ENCODE assay signal across 28 mouse cellular contexts in genomic region chr6:86095518-86095917, GRCm38 (mm10).
DNase-seq lines count a peak whose midpoint lies in the region; ATAC-seq and TF ChIP-seq lines count a peak whose summit lies in the region.
"Had no signal": no experiment of that assay in that cellular context is flagged by ENCODE, and none has a peak within 500 bp of the region (broad histone marks: within the 10 kb centered on the region; RNA-seq: fewer than 3 reads in every experiment).

No protein-coding gene starts in this region.

- H3K9ac ChIP-seq in MEL (ENCODE audit: control insufficient read depth, low read depth, low read length, poor library complexity, severe bottlenecking), result peak overlapping the region; percentile 21
- H3K9ac ChIP-seq: embryonic facial prominence, embryonic 15.5 days; forebrain, embryonic 13.5 days; hindbrain, embryonic 14.5 days; limb, embryonic 15.5 days had no signal

- H3K9me3 ChIP-seq in MEL (replicated peaks; ENCODE audit: insufficient read depth, low read length), result no peaks in the 10 kb centered on the region
- H3K9me3 ChIP-seq: embryonic facial prominence, embryonic 10.5 days; embryonic facial prominence, embryonic 15.5 days; forebrain, embryonic 13.5 days; limb, embryonic 10.5 days; limb, embryonic 15.5 days had no signal

- H3K4me1 ChIP-seq in MEL (ENCODE audit: control insufficient read depth in 1 of 2, insufficient read depth in 2 of 2, low read length in 2 of 2), result peaks cover 12 to 17% of the 10 kb centered on the region in 2 experiments
- H3K4me1 ChIP-seq: embryonic facial prominence, embryonic 15.5 days had no signal

- peak in 1 of 2 experiments; percentile 71; a peak in 2 of 4 replicates for TF ChIP-seq EP300 in MEL (IDR thresholded peaks at IDR 0.05; ENCODE audit: low read depth in 1 of 2, low read length in 2 of 2)

- TF ChIP-seq POLR2A in MEL (IDR thresholded peaks at IDR 0.05; ENCODE audit: control insufficient read depth in 1 of 2, insufficient read depth in 1 of 2, low read depth in 1 of 2, low read length in 2 of 2, poor library complexity in 1 of 2), result peak in 1 of 2 experiments; percentile 28; a peak in 1 of 4 replicates

- TF ChIP-seq RAD21 in MEL (IDR thresholded peaks at IDR 0.05; ENCODE audit: low read depth, low read length), result no peak

- H3K79me2 ChIP-seq in MEL (ENCODE audit: control insufficient read depth, insufficient read depth, low read length, poor library complexity), result no peaks in the 10 kb centered on the region

- 0 out of 2 replicates have a peak, but pooled peaks have one; percentile 3 for ATAC-seq in megakaryocyte progenitor cell, adult 5-6 weeks (replicated peaks; ENCODE audit: poor library complexity)
- no peak for ATAC-seq in erythroblast, adult 5-6 weeks (replicated peaks; ENCODE audit: low FRiP score, poor library complexity, severe bottlenecking)
- ATAC-seq: forebrain, embryonic 13.5 days; intestine, postnatal 0 days; midbrain, embryonic 16.5 days had no signal

- no peak for DNase-seq in layer of hippocampus, adult 2 months (ENCODE audit: low spot score in 2 of 2)
- no peak for DNase-seq in layer of hippocampus, adult 9-10 months (ENCODE audit: low spot score)
- DNase-seq in 3T3-L1 (ENCODE audit: low read depth, low spot score) (peak; percentile 20), MEL (ENCODE audit: low read depth, low spot score) (peak; percentile 91)
- DNase-seq in cerebellum, adult 9-11 months, result no peak
- DNase-seq: adrenal gland, adult 2 months; adrenal gland, postnatal 36 days; cerebellum, adult 18-20 months; cerebellum, postnatal 14 days; gastrocnemius, postnatal 10 days; kidney, adult 9 months; kidney, postnatal 14 days; lung, adult 2 months; lung, postnatal 10 days; right cerebral cortex, postnatal 4 days; thymus, adult 2 months; thymus, postnatal 36 days had no signal

- H3K27ac ChIP-seq in layer of hippocampus, adult 2 months, result peak overlapping the region; percentile 96
- peak overlapping the region; percentile 67 for H3K27ac ChIP-seq in MEL (ENCODE audit: control insufficient read depth, low read depth, low read length)
- H3K27ac ChIP-seq: embryonic facial prominence, embryonic 10.5 days; embryonic facial prominence, embryonic 15.5 days; forebrain, embryonic 13.5 days; hindbrain, embryonic 14.5 days; limb, embryonic 10.5 days; limb, embryonic 15.5 days; macrophage had no signal

- no peak for TF ChIP-seq CTCF in layer of hippocampus, adult 2 months (conservative IDR thresholded peaks at IDR 0.05)
- TF ChIP-seq CTCF in MEL (IDR thresholded peaks at IDR 0.05 in 2 of 3, conservative IDR thresholded peaks at IDR 0.05 in 1 of 3; ENCODE audit: control insufficient read depth in 1 of 3, insufficient read depth in 1 of 3, low read depth in 2 of 3, low read length in 3 of 3, poor library complexity in 1 of 3, severe bottlenecking in 1 of 3), result no peak

- H3K27me3 ChIP-seq in MEL (ENCODE audit: control insufficient read depth in 1 of 2, insufficient read depth in 2 of 2, low read length in 2 of 2), result no peaks in the 10 kb centered on the region
- H3K27me3 ChIP-seq: embryonic facial prominence, embryonic 15.5 days; forebrain, embryonic 13.5 days; limb, embryonic 15.5 days had no signal

- H3K4me3 ChIP-seq in layer of hippocampus, adult 2 months, result no peak overlapping the region
- H3K4me3 ChIP-seq in MEL (ENCODE audit: control insufficient read depth in 1 of 2, insufficient read depth in 1 of 2, low read depth in 2 of 2, low read length in 2 of 2), result no peak overlapping the region
- H3K4me3 ChIP-seq: embryonic facial prominence, embryonic 10.5 days; embryonic facial prominence, embryonic 15.5 days; forebrain, embryonic 13.5 days; limb, embryonic 10.5 days; limb, embryonic 15.5 days had no signal

- H3K36me3 ChIP-seq in MEL (ENCODE audit: control insufficient read depth in 1 of 2, insufficient read depth in 2 of 2, low read length in 2 of 2), result peaks cover 16 to 21% of the 10 kb centered on the region in 2 experiments
- H3K36me3 ChIP-seq: embryonic facial prominence, embryonic 10.5 days; embryonic facial prominence, embryonic 15.5 days; limb, embryonic 10.5 days; limb, embryonic 15.5 days had no signal

TF ChIP-seq in MEL, 35 proteins besides CTCF, POLR2A, EP300 and RAD21:
- TF ChIP-seq NRF1 (IDR thresholded peaks at IDR 0.05; ENCODE audit: insufficient read depth, low read depth, low read length, poor library complexity, severe bottlenecking) (no peak), GATA1 (IDR thresholded peaks at IDR 0.05; ENCODE audit: low read depth, low read length) (no peak), MEF2A (IDR thresholded peaks at IDR 0.05; ENCODE audit: extremely low read depth, insufficient replicate concordance, low read depth, low read length, poor library complexity, severe bottlenecking) (no peak), TCF12 (IDR thresholded peaks at IDR 0.05; ENCODE audit: low read depth, low read length) (peak; percentile 43), RCOR1 (IDR thresholded peaks at IDR 0.05; ENCODE audit: low read depth, low read length) (no peak), CHD1 (IDR thresholded peaks at IDR 0.05; ENCODE audit: low read depth, low read length) (no peak), UBTF (IDR thresholded peaks at IDR 0.05; ENCODE audit: borderline replicate concordance, insufficient read depth, low read depth, low read length) (no peak), SIN3A (IDR thresholded peaks at IDR 0.05; ENCODE audit: low read length) (0 out of 2 replicates have a peak, but pooled peaks have one; percentile 48), MAX (IDR thresholded peaks at IDR 0.05; ENCODE audit: low read length) (no peak; the same call in 1 of the 2 replicates), JUND (IDR thresholded peaks at IDR 0.05; ENCODE audit: low read depth, low read length) (no peak; the same call in 1 of the 2 replicates), MYC (IDR thresholded peaks at IDR 0.05; ENCODE audit: low read depth, low read length) (peak; percentile 49; the same call in 1 of the 2 replicates), TAL1 (IDR thresholded peaks at IDR 0.05; ENCODE audit: low read length) (no peak), ZNF384 (IDR thresholded peaks at IDR 0.05; ENCODE audit: low read depth, low read length) (no peak), NELFE (IDR thresholded peaks at IDR 0.05; ENCODE audit: low read depth, low read length) (peak; percentile 27), POLR2AphosphoS5 (IDR thresholded peaks at IDR 0.05; ENCODE audit: borderline replicate concordance, low read depth, low read length) (no peak), E2F4 (IDR thresholded peaks at IDR 0.05; ENCODE audit: borderline replicate concordance, low read depth, low read length) (no peak), ZC3H11A (IDR thresholded peaks at IDR 0.05; ENCODE audit: low read depth, low read length) (peak; percentile 14; the same call in 1 of the 2 replicates), ETS1 (IDR thresholded peaks at IDR 0.05; ENCODE audit: low read depth, low read length) (peak; percentile 56; the same call in 1 of the 2 replicates), MYB (IDR thresholded peaks at IDR 0.05; ENCODE audit: low read depth, low read length) (0 out of 2 replicates have a peak, but pooled peaks have one; percentile 26), ELF1 (IDR thresholded peaks at IDR 0.05; ENCODE audit: low read depth, low read length) (peak; percentile 24; the same call in 1 of the 2 replicates), KAT2A (conservative IDR thresholded peaks at IDR 0.05; ENCODE audit: low read depth, low read length) (no peak), GABPA (IDR thresholded peaks at IDR 0.05; ENCODE audit: low read depth, low read length) (peak; percentile 87), MXI1 (IDR thresholded peaks at IDR 0.05; ENCODE audit: low read depth, low read length) (no peak), BHLHE40 (IDR thresholded peaks at IDR 0.05; ENCODE audit: borderline replicate concordance, low read depth, low read length) (no peak), TBP (IDR thresholded peaks at IDR 0.05; ENCODE audit: low read depth, low read length) (peak; percentile 60; the same call in 1 of the 2 replicates), CHD2 (IDR thresholded peaks at IDR 0.05; ENCODE audit: low read length) (no peak), USF1 (IDR thresholded peaks at IDR 0.05; ENCODE audit: low read depth, low read length) (no peak), MAZ (IDR thresholded peaks at IDR 0.05; ENCODE audit: low read depth, low read length) (no peak), HCFC1 (IDR thresholded peaks at IDR 0.05; ENCODE audit: low read depth, low read length) (peak; percentile 62; the same call in 1 of the 2 replicates), USF2 (IDR thresholded peaks at IDR 0.05; ENCODE audit: borderline replicate concordance in 1 of 2, insufficient read depth in 1 of 2, low read depth in 1 of 2, low read length in 2 of 2) (no peak), ZKSCAN1 (IDR thresholded peaks at IDR 0.05; ENCODE audit: low read depth, low read length) (no peak), POLR2AphosphoS2 (IDR thresholded peaks at IDR 0.05; ENCODE audit: low read length) (no peak), SMC3 (IDR thresholded peaks at IDR 0.05; ENCODE audit: low read depth, low read length) (no peak), MAFK (IDR thresholded peaks at IDR 0.05; ENCODE audit: borderline replicate concordance, low read depth, low read length) (peak; percentile 89), ZMIZ1 (IDR thresholded peaks at IDR 0.05; ENCODE audit: low read depth, low read length) (no peak)

Comparison
In these comparisons a context has a peak if more than half of its experiments do, and no peak if none do; other contexts are left out.
1. DNase-seq: peak in 3T3-L1 (single experiment) and MEL (single experiment); none in layer of hippocampus, adult 2 months (0 of 2), layer of hippocampus, adult 9-10 months (single experiment) and cerebellum, adult 9-11 months (single experiment).